Mouse (Mus musculus) forebrain, embryonic 10.5 days (tissue): ENCODE data around the gene Eif5b. TPM values are rescaled to one million over a fixed set of nuclear protein-coding genes. Genes with fewer than 3 reads are reported as not detected.

Source experiments
- DNase-seq: peaks from one replicate; pipeline ENCODE4 v3.0.0-alpha.2; 2017; ENCODE audit warnings: low spot score; ENCODE audit errors: extremely low spot score
- H3K27ac ChIP-seq: fragments of 300-500 bp; sonication (generic); 2 replicates; pipeline ENCODE4 v1.5.1; 2016; ENCODE audit warnings: mild to moderate bottlenecking
- H3K27me3 ChIP-seq: fragments of 300-500 bp; sonication (generic); 2 replicates; pipeline ENCODE4 v1.6.1; 2016; ENCODE audit warnings: mild to moderate bottlenecking; ENCODE audit not compliant: poor library complexity, severe bottlenecking
- H3K36me3 ChIP-seq: fragments of 300-500 bp; sonication (generic); replicated peaks from 2 replicates; pipeline ENCODE4 v1.6.1; 2016; ENCODE audit warnings: mild to moderate bottlenecking, moderate library complexity
- H3K4me1 ChIP-seq: fragments of 300-500 bp; sonication (generic); 2 replicates; pipeline ENCODE4 v1.6.1; 2016
- H3K4me3 ChIP-seq: fragments of 300-500 bp; sonication (generic); 2 replicates; pipeline ENCODE4 v1.5.1; 2016; ENCODE audit warnings: mild to moderate bottlenecking, moderate library complexity
- H3K9me3 ChIP-seq: fragments of 300-500 bp; sonication (generic); 2 replicates; pipeline ENCODE4 v1.6.1; 2016; ENCODE audit warnings: mild to moderate bottlenecking, moderate library complexity
- WGBS: fragments of 180-500 bp; shearing (Covaris S2); methylation state at CpG from one replicate; pipeline ENCODE4 v1.1.7; 2016; 5-methylcytosine and 5-hydroxymethylcytosine counted together
- polyA plus RNA-seq: library from polyadenylated mRNA; unstranded; fragments of >200 nt; fragmentation: Nextera tagmentation; extraction: Ambion mirVana; gene quantifications from 2 replicates; pipeline ENCODE4 v1.2.1, GENCODE M21; 2016

The Eif5b gene
- polyA plus RNA-seq, 1 experiment from 2014 or later, result 28.5 TPM

- H3K9me3 ChIP-seq, result no peaks in the 10 kb centered on the region
- H3K27me3 ChIP-seq, result no peaks in the 10 kb centered on the region
- 79% methylated on average over 8 of the region's 8 CpGs for WGBS
- no peak overlapping the region for H3K27ac ChIP-seq
- H3K4me1 ChIP-seq, result no peaks in the 10 kb centered on the region
- no peak for DNase-seq
- no peak overlapping the region for H3K4me3 ChIP-seq
- peaks cover 93% of the 10 kb centered on the region for H3K36me3 ChIP-seq
Observed at GRCm38 (mm10) chr1:38081316-38081715, 83.5 kb downstream of the Eif5b start.

GRCm38 (mm10) chr1:38103214-38103613 is 105.4 kb downstream of the Eif5b start:
- DNase-seq, result no peak
- no peaks in the 10 kb centered on the region for H3K27me3 ChIP-seq
- H3K4me1 ChIP-seq, result no peaks in the 10 kb centered on the region
- H3K4me3 ChIP-seq, result no peak overlapping the region
- peaks cover 59% of the 10 kb centered on the region for H3K36me3 ChIP-seq
- WGBS, result 93% methylated on average over 1 of the region's 1 CpGs
- no peak overlapping the region for H3K27ac ChIP-seq
- no peaks in the 10 kb centered on the region for H3K9me3 ChIP-seq

DNA sequence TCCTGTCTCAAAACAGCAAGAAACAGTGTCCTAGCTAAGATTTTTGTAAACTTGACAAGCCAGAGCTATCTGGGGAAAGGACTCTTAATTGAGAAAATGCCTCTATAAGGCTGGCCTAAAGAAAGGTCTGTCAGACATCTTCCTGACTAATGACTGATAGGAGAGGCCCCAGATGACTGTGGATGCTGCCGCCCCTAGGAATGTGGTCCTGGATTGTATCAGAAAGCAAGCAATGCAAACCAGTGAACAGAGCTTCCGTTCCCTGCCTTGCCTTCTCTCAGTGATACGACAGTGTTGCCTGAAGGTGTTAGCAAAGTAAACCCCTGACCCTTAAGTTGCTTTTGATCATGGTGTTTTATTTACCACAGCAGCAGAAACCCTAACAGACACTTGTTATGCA is 106.0 kb downstream of the Eif5b start:
- no peaks in the 10 kb centered on the region for H3K4me1 ChIP-seq
- no peak overlapping the region for H3K27ac ChIP-seq
- H3K4me3 ChIP-seq, result no peak overlapping the region
- 70% methylated on average over 3 of the region's 3 CpGs for WGBS
- DNase-seq, result no peak
- H3K36me3 ChIP-seq, result peaks cover 53% of the 10 kb centered on the region
- H3K27me3 ChIP-seq, result no peaks in the 10 kb centered on the region
- H3K9me3 ChIP-seq, result no peaks in the 10 kb centered on the region

Other genes starting within 250 kb of the Eif5b start
- 8.6 and 10.4 TPM in 2 replicates for gene Tsga10, start 131.6 kb upstream of the Eif5b start, polyA plus RNA-seq
- gene Lipt1, start 126.3 kb upstream of the Eif5b start, polyA plus RNA-seq, result 9.4 and 9.8 TPM in 2 replicates
- gene Mitd1, start 107.6 kb upstream of the Eif5b start, polyA plus RNA-seq, result 23.6 and 27.8 TPM in 2 replicates
- 252 and 263 TPM in 2 replicates for gene Mrpl30, start 107.5 kb upstream of the Eif5b start, polyA plus RNA-seq
- not detected in 2 replicates for gene Lyg2, start 81.5 kb upstream of the Eif5b start, polyA plus RNA-seq
- not detected in 2 replicates for gene Lyg1, start 40.3 kb upstream of the Eif5b start, polyA plus RNA-seq
- gene Txndc9, start 117 bp upstream of the Eif5b start, polyA plus RNA-seq, result 134 and 140 TPM in 2 replicates
- gene Rev1, start 131.8 kb downstream of the Eif5b start, polyA plus RNA-seq, result 36.0 and 39.2 TPM in 2 replicates